Mouse (Mus musculus): ENCODE measurements around the gene Arx.

The Arx gene

GRCm38 (mm10) chrX:93286291-93286893 lies at the start of gene Arx:
Arx (plus strand) TSS chrX:93286445.
- DNase-seq, result peak; percentile 68 to 74

GRCm38 (mm10) chrX:93251329-93251728 lies 34.9 kb upstream of the Arx start:
- no peak for DNase-seq

GRCm38 (mm10) chrX:93275689-93276088 lies 10.6 kb upstream of the Arx start:
- DNase-seq, result no peak

- DNase-seq, result no peak
These were observed 6.3 kb upstream of the Arx start for GRCm38 (mm10) chrX:93279940-93280339.

GRCm38 (mm10) chrX:93281028-93281723 lies 5.1 kb upstream of the Arx start:
- DNase-seq, result peak; percentile 48 to 49

GRCm38 (mm10) chrX:93281756-93282155 lies 4.5 kb upstream of the Arx start:
- DNase-seq, result no peak

- DNase-seq, result no peak
These were observed 1.2 kb upstream of the Arx start for GRCm38 (mm10) chrX:93285091-93285490.

GRCm38 (mm10) chrX:93288339-93288738 lies 2.1 kb downstream of the Arx start:
- no peak for DNase-seq

- no peak for DNase-seq
These were observed 2.8 kb downstream of the Arx start for GRCm38 (mm10) chrX:93289076-93289475.

- no peak for DNase-seq
These were observed 3.7 kb downstream of the Arx start for GRCm38 (mm10) chrX:93289851-93290380.

GRCm38 (mm10) chrX:93292031-93292430 lies 5.8 kb downstream of the Arx start:
- DNase-seq, result no peak

GRCm38 (mm10) chrX:93294736-93295490 lies 8.7 kb downstream of the Arx start:
- DNase-seq, result no peak

GRCm38 (mm10) chrX:93295819-93296218 lies 9.6 kb downstream of the Arx start:
- no peak for DNase-seq

- no peak for DNase-seq
These were observed 10.8 kb downstream of the Arx start for GRCm38 (mm10) chrX:93297001-93297441.

GRCm38 (mm10) chrX:93299046-93299626 lies 12.9 kb downstream of the Arx start:
- DNase-seq, result no peak

- no peak for DNase-seq
These were observed 13.5 kb downstream of the Arx start for GRCm38 (mm10) chrX:93299771-93300170.

- no peak for DNase-seq
These were observed 14.1 kb downstream of the Arx start for GRCm38 (mm10) chrX:93300183-93300815.

- no peak for DNase-seq
These were observed 15.6 kb downstream of the Arx start for GRCm38 (mm10) chrX:93301798-93302197.

GRCm38 (mm10) chrX:93305780-93306179 lies 19.5 kb downstream of the Arx start:
- no peak for DNase-seq

- DNase-seq, result no peak
These were observed 31.3 kb downstream of the Arx start for GRCm38 (mm10) chrX:93317577-93317976.

- no peak for DNase-seq
These were observed 33.7 kb downstream of the Arx start for GRCm38 (mm10) chrX:93319979-93320378.

GRCm38 (mm10) chrX:93321336-93321735 lies 35.1 kb downstream of the Arx start:
- DNase-seq, result no peak

Measured in thymus, postnatal 36 days (tissue).